Comparison of ENCODE assay signal across 8 mouse cellular contexts in the genomic region with DNA sequence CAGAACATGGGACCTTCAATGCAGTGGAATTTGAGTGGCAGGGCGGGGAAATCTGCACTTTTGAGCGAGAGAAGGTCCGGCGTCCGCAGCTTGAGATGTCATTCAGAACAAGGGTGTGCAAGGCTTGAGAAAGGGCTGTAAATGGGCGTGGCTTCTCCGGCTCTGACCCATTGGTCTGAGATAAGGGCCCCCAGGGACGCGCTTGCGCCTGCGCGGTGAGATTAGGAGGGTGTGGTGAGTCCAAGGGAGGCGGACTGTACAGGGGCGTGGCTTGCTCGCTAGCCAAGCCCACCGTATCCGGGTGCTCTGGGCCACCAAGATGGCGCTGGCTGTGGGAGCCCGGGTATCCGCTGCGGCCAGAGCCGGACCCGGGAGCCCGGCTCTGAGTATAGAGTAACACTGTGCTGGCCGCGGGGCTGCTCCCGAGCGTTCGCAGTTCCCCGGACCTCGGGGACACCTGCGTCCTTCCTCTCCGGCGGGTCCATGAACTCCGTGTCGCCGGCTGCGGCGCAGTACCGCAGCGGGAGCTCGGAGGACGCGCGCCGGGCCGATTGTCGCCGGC. TPM values are rescaled to one million over a fixed set of nuclear protein-coding genes. Genes with fewer than 3 reads are reported as not detected.
A peak's percentile ranks its signal among the peaks of the same experiment; 100 is the strongest.
DNase-seq lines count a peak whose midpoint lies in the region; ATAC-seq lines count a peak whose summit lies in the region.

A gene (plus strand): TSS at position 294 of the 562 bp plus-strand sequence.

- H3K9ac ChIP-seq in lung, embryonic 16.5 days (ENCODE audit: low read length), result peak within 1 kb of the TSS; percentile 96

- H3K9me3 ChIP-seq in lung, embryonic 16.5 days (ENCODE audit: control insufficient read depth, low read length), result no peaks in the 10 kb centered on the region

- WGBS in lung, embryonic 16.5 days, result under 1% methylated on average over 49 of the region's 49 CpGs

- H3K4me3 ChIP-seq in lung, embryonic 16.5 days (ENCODE audit: low read length), result peak within 1 kb of the TSS; percentile 96

- H3K36me3 ChIP-seq in lung, embryonic 16.5 days (ENCODE audit: control insufficient read depth, insufficient read depth, low read length), result peaks cover 25% of the 10 kb centered on the region

- peaks cover 20% of the 10 kb centered on the region for H3K4me1 ChIP-seq in lung, embryonic 16.5 days (replicated peaks; ENCODE audit: control insufficient read depth, insufficient read depth, low read length)

- peak; percentile 95 to 96 for ATAC-seq in hematopoietic stem cell, adult 5-6 weeks (replicated peaks in 1 of 2; ENCODE audit: insufficient read depth in 1 of 2, low FRiP score in 2 of 2, low TSS enrichment in 1 of 2, low read depth in 1 of 2, poor library complexity in 2 of 2, severe bottlenecking in 2 of 2)
- ATAC-seq in lung, embryonic 16.5 days (ENCODE audit: low read depth), result peak; percentile 100

- peak; percentile 99 for DNase-seq in MEL-GATA-1-ER (ENCODE audit: extremely low read depth, low read depth)
- peak; percentile 99 for DNase-seq in cerebellum, adult 8-10 months
- peak; percentile 99 for DNase-seq in forelimb bud, embryonic 11.5 days (ENCODE audit: low read depth, low spot score)
- DNase-seq in layer of hippocampus, adult 9-10 months (ENCODE audit: low spot score), result peak; percentile 87
- peak; percentile 93 for DNase-seq in ovary, postnatal 10 days (ENCODE audit: low spot score)
- peak; percentile 89 to 90 for DNase-seq in thymus, postnatal 10 days (ENCODE audit: low spot score in 2 of 2)

- H3K27me3 ChIP-seq in lung, embryonic 16.5 days (ENCODE audit: control insufficient read depth, insufficient read depth, low read depth, low read length), result no peaks in the 10 kb centered on the region

- peak within 1 kb of the TSS; percentile 91 for H3K27ac ChIP-seq in lung, embryonic 16.5 days (ENCODE audit: low read length)

- H3K4me2 ChIP-seq in lung, embryonic 16.5 days (ENCODE audit: low read depth, low read length), result peak within 1 kb of the TSS; percentile 80

RNA-seq across cellular contexts. Expression of the gene that starts here (rescaled TPM):
- 5.6 and 14.1 TPM in 2 replicates for total RNA-seq in hematopoietic stem cell, adult 5-6 weeks (2017)
- 39.9 and 42.3 TPM in 2 replicates for polyA plus RNA-seq in lung, embryonic 16.5 days (2015; fragmentation: Nextera tagmentation; extraction: Ambion mirVana)

Comparison
In these comparisons a context has a peak if more than half of its experiments do, and no peak if none do; other contexts are left out.
1. Peak in every context shown above with its lines: DNase-seq, ATAC-seq, H3K4me3 ChIP-seq and H3K27ac ChIP-seq.